ENCODE assay signal across 33 mouse cellular contexts in the genomic region with DNA sequence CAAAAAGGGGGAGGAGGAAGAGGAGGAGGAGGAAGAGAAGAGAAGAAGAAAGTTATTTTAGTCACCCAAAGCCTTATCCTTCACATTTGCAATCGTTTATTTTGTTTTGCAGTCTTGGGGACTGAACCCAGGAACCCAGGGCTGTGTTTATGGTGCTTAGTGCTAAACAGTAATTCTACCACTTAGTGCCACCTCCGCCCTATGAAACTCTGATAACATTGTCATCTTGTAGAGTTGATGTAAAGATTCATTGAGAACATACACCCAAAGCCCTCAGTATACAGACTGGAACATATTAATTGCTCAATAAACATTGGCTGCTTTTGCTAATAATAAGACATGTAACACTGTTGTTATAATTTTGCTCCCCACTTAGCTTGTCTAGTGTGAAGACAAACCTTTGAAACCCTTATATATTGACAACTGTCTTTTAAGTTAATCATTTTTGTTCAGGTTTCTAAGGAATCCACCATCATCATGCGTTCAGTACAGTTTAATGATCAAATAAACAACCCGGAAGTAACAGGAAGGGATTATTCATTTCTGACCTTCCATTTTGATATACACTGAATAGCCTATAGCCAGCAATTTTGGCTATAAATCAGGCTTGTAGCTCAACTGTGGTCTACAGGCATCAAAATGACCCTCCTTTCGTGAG.
"Had no signal": no experiment of that assay in that cellular context is flagged by ENCODE, and none has a peak within 500 bp of the region (broad histone marks: within the 10 kb centered on the region; RNA-seq: fewer than 3 reads in every experiment).

No protein-coding gene starts in this region.

- H3K27ac ChIP-seq: heart, embryonic 10.5 days; heart, embryonic 13.5 days; heart, embryonic 15.5 days; hindbrain, embryonic 10.5 days; hindbrain, embryonic 12.5 days; hindbrain, embryonic 13.5 days; hindbrain, embryonic 14.5 days; hindbrain, embryonic 15.5 days; hindbrain, postnatal 0 days; intestine, embryonic 15.5 days; kidney, embryonic 15.5 days; kidney, postnatal 0 days; layer of hippocampus, adult 2 months had no signal

- ATAC-seq: hindbrain, embryonic 16.5 days; hindbrain, postnatal 0 days; inflammation-experienced regulatory T-cells, adult 6 months; intestine, embryonic 15.5 days; intestine, postnatal 0 days had no signal

- H3K4me3 ChIP-seq: heart, embryonic 10.5 days; heart, embryonic 12.5 days; heart, embryonic 13.5 days; heart, embryonic 15.5 days; hindbrain, embryonic 10.5 days; hindbrain, embryonic 12.5 days; hindbrain, embryonic 13.5 days; hindbrain, embryonic 15.5 days; intestine, embryonic 15.5 days; kidney, embryonic 15.5 days; layer of hippocampus, adult 2 months had no signal

- H3K27me3 ChIP-seq: heart, embryonic 15.5 days; hindbrain, embryonic 12.5 days; hindbrain, embryonic 15.5 days; intestine, embryonic 15.5 days; kidney, embryonic 15.5 days had no signal

- H3K4me2 ChIP-seq: heart, embryonic 11.5 days; heart, embryonic 12.5 days; heart, embryonic 13.5 days; heart, embryonic 15.5 days; hindbrain, embryonic 12.5 days; hindbrain, embryonic 13.5 days; hindbrain, embryonic 14.5 days; hindbrain, embryonic 15.5 days; intestine, embryonic 15.5 days; kidney, embryonic 15.5 days had no signal

- H3K9me3 ChIP-seq: heart, embryonic 10.5 days; heart, embryonic 12.5 days; heart, embryonic 13.5 days; heart, embryonic 15.5 days; hindbrain, embryonic 10.5 days; hindbrain, embryonic 12.5 days; hindbrain, embryonic 13.5 days; hindbrain, embryonic 15.5 days; intestine, embryonic 15.5 days; kidney, embryonic 15.5 days had no signal

- DNase-seq: heart, postnatal 10 days; heart, postnatal 14 days; heart, postnatal 36 days; heart, postnatal 4 days; kidney, adult 11 months; kidney, adult 18-20 months; kidney, adult 2 months; kidney, adult 8-10 months; kidney, adult 9 months; kidney, postnatal 10 days; kidney, postnatal 14 days; kidney, postnatal 36 days; kidney, postnatal 4 days; layer of hippocampus, adult 9-11 months; layer of hippocampus, postnatal 36 days had no signal

- H3K36me3 ChIP-seq: heart, embryonic 10.5 days; heart, embryonic 12.5 days; heart, embryonic 13.5 days; heart, embryonic 15.5 days; kidney, embryonic 15.5 days had no signal

- H3K9ac ChIP-seq: heart, embryonic 12.5 days; heart, embryonic 13.5 days; heart, embryonic 15.5 days; hindbrain, embryonic 12.5 days; hindbrain, embryonic 14.5 days; hindbrain, embryonic 15.5 days; intestine, embryonic 15.5 days; kidney, embryonic 15.5 days had no signal
